Mouse (Mus musculus): Measurements from ENCODE around the gene Erp29.

Gene Erp29

DNA sequence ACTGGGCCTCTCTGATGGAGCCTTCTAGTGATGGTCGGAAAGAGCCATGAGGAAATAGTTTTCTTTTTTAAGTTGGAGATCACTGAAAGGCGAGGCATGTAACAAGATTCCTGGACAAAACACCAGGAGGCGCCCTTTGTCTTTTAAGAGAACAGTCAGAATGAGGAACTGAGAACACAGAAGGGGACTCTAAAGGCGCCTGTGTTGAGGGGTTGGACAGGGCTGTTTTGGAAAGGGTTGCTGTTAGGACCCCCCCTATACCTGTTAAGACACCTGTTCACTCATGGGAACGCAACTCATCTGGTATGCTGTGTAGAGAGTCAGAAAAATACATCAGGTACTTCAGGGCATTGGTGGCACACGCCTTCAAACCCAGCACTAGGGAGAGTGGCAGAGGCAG, 2.3 kb downstream of the Erp29 start:
- peak; percentile 83 for DNase-seq (ENCODE audit: low read depth)

DNA sequence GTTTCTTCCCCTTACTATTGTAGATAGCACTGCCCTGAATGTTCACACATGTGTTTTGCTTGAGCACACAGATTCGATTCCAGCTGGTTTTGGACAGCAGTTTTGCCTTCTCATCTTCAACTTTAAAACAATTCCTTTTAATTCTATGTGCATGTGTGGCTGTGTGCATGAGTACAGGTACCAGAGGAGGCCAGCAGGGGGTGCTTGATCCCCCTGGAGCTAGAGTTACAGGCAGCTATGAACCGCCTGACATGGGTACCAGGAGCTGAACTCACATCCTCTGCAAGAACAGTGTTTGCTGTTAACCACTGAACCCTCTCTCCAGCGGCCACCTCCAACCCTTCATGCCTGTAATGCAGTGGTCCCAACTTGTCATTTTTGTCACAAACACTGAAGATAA, 3.9 kb downstream of the Erp29 start:
- peak; percentile 47 for DNase-seq (ENCODE audit: low read depth)

DNA sequence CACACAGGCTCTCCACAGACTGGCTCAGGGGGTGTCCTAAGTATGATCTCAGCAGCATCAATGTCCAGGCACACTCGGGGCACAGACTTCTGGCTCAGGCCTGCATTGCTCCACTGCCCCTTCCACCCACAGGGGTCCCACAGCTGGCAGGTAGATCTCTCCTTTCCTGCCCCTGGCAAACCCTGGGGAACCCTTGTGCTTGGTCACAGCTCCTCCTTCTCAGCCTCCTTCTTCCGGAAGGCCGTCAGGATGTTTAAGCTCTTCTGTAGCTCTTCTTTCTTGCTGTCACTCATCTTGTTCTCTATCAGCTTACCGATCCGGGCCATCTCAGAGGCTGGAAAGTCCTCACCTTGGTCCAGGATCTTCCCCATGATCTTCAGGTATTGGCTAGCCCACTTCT, 7.4 kb downstream of the Erp29 start:
- no peak for DNase-seq (ENCODE audit: low read depth)

DNA sequence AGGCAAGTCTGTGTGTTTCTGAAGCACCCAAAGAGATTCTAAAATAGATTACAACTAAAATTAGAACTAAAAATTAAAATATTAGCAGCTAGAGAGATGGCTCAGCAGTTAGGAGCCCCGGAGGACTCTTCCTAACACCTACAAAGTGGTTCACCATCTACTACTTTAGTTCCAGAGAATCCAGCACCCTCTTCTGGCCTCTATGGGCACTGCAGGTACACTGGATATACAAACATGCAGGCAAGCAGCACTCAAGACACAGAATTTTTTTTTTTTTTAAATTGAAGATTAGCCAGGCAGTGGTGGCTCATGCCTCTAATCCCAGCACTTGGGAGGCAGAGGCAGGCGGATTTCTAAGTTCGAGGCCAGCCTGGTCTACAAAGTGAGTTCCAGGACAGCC, 8.8 kb downstream of the Erp29 start:
- peak; percentile 61 for DNase-seq (ENCODE audit: low read depth)

DNA sequence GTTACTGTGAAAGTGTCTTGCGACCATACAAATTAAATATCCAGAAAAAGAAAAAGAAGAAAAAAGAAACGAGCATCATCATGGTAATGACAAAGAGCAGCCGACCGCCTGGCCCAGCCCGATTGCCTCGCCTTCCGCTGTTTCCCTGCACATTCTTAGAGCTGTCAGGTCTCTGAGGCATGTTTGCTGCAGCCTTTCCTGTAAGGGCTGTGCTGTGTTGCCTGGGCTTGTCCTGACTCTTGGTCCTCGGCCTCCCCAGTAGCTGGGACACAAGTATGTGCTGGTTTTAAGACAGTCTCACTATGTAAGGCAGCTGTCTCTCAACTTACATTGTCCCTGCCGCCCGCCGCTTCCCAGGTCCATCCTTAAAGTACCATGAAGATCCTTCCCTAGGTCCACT, 13.6 kb downstream of the Erp29 start:
- DNase-seq (ENCODE audit: low read depth): no peak

DNA sequence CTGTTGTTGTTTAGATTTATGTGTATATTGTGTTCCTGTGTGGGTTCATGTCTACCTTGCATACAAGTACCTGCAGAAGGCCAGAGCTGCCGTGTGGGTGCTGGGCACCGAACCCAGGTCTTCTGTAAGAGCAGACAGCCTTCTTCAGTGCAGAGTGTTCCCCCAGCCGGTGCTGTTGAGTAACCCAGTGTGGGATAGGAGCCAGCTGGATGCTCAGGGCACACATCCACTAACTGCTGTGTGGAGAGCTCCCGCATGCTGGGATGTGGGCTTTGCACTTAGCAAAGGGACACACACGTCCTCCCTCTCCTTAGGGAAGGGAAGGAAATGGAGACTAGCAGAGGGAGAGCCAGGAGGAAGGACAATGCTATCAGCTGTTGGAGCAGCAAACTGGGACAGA, 14.2 kb downstream of the Erp29 start:
- no peak for DNase-seq (ENCODE audit: low read depth)

DNA sequence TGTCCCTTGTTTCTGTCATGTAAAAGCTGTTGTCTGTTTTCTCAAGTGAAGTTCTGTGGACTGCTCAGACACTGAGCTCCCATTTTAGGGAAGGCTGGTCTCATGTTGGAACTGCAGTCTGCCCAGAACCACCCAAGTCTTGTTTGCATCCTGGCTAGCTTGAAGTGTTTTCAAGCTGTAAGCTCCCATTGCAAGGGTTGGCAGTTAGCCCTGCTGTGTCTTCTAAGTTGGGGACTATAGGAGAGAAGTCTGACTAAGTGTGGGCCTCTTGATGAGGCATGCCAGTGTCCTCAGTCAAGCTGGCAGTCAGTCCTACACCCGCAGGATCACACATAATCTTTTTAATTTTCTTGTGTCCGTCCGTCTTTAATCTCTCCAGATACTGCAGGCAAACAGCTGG, 23.4 kb downstream of the Erp29 start:
- DNase-seq (ENCODE audit: low read depth): no peak

DNA sequence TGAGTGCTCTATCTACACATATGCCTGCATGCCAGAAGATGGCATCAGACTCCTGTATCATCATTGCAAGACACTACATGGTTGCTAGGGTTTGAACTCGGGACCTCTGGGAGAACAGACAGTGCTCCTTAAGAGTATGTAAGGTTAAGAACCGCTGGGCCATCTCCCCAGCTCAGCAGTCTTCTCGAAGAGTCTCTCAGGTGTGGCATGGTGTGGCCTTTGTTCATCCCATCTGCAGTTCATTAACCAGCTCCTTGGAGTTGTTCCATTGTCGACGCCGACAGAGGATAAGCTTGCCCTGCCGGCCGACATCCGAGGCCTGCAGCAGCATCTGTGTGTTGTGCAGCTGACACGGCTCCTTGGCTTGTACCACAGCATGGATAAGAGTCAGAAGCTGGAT, 29.0 kb downstream of the Erp29 start:
- no peak for DNase-seq (ENCODE audit: low read depth)

DNA sequence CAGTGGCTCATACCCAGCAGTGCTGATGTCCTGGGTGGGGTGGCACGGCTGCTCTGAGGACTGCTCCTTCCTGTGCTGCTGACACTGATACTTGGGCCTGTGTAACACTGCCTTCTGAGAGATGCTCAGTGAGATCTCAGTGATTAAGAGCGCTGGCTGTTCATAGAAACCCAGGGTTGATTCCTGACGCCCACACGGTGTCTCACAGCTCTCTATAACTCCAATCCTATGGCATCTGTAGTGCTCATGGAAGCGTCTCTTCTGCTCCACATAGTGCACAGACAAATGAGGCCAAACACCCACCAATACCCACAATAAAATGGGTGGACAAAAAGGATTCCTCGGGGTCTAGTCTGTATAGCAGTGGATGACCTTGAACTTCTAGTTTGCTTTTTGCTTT, 29.5 kb downstream of the Erp29 start:
- DNase-seq (ENCODE audit: low read depth): no peak

DNA sequence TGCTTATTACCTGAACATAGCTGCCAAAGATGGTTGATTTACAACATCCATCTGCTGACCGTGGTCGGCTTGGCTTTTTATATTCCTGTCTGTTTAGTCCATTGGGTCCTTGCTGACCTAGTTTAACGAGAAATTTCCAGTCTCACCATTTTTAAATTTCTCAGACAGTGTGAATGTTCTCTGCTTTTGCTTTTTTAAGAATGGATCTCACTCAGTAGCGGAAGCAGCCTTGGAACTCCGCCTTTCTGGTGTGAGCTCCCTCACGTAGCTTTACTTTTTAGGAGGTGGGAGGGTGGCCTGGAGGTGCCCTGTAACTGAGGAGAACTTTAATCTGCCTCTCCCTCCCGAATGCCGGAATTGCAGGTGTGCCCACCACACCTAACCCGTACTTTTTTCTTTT, 31.6 kb downstream of the Erp29 start:
- no peak for DNase-seq (ENCODE audit: low read depth)

DNA sequence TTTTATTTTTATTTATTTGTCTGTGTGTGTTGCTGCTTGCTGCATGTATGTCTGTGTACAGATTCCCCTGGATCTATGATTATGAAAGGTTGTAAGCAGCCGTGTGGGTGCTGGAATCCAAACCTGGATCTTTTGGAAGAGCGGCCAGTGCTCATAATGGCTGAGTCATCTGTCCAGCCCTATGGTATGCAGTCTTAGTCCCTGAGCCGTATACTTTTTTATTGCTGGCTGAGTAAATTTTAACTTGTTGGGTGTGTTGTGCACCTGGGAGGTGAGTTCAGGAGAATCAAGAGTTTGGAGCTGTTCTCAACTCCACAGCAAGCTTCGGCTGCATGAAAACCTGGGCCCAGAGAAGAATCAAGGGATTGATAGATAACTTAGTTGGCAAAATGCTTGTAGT, 41.3 kb downstream of the Erp29 start:
- DNase-seq (ENCODE audit: low read depth): no peak

DNA sequence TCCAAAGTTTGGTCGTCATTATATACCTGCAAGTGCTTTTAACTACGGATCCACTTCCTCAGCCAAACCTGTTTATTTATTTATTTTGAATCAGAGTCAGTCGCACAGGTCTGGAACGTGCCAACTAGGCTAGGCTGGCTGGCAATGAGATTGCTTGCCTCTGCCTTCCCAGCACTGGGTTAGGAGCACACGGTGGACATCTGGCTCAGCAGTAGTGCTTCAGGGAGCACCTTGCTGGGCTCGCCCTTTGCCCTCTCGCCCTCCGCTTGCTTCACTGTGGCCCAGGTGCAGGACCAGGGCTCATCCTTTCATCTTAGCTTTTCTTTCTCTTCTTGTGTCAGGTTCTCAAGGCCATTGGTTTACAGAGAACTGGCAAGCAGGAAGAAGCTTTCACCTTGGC, 44.5 kb downstream of the Erp29 start:
- no peak for DNase-seq (ENCODE audit: low read depth)

DNA sequence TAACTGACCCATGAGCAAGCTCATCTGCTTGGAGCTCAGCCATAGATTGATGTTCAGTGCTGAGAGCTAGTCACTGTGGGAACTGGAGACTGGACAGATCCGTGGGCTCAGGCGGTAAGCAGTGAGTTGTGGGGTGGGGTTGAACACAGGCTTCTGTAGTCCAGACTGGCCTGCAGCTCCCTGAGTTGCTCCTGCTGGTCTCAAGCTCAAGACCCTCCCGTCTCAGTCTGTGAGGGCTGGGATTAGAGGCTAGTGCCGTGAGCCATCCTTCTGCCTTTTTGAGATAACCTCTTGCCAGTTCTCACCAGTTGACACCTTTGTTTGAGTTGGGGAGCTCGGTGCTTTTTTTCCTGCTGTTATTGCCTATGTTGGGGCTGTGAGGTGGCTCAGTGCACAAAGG, 51.5 kb downstream of the Erp29 start:
- DNase-seq (ENCODE audit: low read depth): no peak

DNA sequence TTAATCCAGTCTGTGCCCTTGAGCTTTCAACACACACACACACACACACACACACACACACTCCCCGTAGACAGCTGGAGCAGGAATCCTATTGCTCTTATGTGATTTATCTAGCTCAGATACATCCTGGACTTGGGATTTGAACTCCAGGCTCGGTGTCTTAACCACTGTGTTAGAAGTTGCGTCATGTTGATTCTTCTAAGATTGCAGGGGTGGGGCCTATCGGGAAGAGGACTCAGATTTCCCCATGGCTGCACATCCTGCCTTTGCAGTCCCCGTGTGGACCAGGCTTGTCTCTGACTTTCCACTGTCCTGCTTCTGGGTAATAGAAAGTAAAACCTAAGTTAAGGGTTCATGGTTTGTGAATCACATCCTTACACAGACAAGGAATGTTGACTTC, 52.2 kb downstream of the Erp29 start:
- DNase-seq (ENCODE audit: low read depth): no peak

DNA sequence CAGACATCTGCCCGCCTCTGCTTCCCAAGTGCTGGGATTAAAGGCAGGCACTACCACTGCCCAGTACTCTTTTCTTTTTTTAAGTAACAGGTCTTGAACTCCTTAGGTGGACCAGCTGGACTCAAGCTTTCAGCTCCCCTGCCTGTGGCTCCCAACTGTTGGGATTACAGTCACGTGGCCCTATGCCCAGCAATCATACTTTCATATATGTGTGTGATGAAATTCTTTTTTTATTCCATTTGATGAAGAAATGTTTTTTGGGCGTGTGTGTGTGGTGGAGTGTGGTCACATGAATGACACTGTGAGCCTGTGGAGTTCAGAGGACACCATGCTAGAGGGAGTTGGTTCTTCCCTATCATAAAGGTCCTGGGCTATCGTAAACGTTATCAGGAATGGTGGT, 52.8 kb downstream of the Erp29 start:
- no peak for DNase-seq (ENCODE audit: low read depth)

DNA sequence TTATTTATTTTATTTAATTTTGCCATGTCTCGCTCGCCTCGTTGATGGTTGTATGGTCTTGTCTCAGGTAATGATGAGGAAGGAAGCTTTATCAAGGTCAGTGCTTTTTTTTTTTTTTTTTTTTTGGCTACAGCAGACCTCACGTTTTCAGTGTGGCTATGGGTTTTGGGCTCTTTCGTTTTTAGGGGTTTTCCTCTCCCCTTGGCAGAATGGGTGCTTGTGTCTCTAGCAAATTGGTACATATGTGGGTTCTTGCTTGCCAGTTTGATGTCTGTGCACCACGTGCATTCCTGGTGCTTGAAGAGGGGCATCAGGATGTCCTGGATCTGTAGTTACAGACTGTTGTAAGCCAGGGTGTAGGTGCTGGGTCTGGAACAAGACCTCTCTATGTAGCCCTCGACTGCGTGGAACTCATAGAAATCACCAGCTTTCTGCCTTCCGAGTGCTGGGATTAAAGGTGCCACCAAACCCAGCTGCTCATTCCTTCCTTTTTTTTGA, 53.3 kb downstream of the Erp29 start:
- DNase-seq (ENCODE audit: low read depth): no peak

DNA sequence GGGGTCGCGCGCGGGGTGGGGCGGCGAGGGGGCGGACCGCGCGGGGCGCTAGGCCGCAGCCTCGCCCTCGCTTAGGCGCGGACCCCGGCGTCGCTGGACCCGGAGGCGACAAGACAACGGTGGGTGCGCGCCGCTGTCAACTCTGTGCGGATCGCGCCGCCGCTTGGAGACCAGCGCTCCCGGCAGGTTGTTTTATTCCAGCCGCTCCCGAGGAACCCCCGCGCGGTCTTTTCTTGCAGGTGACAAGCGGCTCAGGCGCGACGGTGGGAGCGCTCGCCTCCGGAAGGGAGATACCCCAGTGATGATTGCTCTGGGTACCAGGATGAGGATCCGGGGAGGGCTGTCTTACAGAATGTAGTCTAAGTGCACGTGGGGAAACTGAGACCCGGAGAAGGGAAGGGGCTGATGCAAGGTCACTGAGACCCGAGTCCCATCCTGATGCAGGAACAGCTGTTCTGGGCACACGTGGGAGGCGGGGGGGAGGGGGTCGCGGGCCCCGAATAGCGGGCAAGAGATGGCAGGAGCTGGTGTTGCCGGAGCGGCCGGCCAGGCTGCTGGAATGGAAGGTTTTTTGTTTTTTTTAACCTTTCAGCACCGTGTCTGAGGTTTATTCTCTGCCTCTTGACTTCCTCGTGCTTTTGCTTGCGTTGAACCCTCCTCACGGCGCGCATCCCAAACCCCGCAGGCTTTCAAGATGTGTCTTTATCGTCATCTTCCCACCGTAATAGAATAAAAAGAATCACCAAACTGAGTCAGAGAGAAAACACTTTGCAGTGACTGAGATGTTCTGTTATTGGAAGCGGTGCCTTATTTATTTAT, 54.0 kb downstream of the Erp29 start:
- no peak for DNase-seq (ENCODE audit: low read depth)

DNA sequence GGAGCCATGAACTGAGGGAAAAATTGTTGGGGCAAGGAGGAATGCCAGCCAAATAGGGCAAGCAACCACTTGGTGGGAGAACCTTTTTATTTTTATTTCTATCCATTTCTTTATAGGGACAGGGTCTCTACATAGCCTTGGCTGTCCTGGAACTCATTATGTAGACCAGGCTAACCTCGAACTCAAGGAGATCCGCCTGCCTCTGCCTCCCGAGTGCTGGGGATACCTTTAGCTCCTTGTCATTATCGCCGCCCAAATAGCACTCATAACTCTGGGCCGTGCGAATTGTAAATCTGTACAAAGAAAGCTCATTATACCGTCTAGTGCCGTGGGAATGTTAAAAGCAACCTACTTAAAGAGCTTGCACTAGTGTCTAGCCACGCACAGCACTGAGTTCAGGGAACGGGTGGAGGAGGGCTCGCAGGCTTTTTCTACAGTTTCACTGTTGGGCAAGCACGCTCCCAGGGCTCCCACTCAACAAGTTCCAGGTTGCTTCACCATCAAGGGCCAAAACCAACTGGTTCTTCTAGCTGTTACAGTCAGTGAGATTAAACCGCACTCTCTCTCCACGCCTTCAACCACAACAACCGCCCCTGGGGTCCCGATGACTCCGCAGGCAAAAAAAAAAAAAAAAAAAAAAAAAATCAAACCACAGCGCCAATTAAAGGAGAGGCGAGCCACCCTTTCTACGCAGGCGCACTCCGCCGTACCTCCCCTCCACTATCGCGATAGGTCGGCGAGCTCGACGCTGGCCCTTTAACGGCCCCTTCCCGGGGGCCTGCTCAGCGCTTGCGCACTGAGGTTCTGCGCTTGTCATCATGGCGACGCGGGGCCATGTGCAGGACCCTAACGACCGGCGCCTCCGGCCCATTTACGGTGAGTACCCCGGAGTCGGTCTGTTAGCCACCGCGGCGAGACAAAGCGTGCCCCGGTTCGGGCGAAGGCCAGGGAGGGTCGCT, 54.8 kb downstream of the Erp29 start, which contains the start of gene Naa25:
Gene Naa25, plus strand, starts transcription at position 750 of the 959 bp plus-strand sequence.
- peak; percentile 98 for DNase-seq (ENCODE audit: low read depth)

DNA sequence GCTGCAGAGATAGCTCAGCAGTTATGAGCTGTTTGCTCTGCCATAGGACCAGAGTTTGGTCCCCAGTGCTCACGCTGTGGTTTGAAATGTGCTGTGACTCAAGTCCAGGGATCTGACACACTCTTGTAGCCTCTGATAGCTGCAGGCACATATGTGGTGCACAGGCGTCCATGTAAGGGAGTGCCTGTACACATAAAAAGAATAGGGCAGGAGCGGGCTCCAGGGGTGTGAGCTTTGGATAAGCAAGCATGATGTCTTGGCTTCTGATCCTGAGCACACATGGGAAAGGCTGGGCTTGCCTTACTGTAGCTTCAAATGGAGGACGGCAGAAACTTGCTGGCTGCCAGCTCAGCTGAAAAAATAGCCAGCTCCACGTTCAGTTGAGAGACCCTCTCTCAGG, 56.7 kb downstream of the Erp29 start:
- no peak for DNase-seq (ENCODE audit: low read depth)

DNA sequence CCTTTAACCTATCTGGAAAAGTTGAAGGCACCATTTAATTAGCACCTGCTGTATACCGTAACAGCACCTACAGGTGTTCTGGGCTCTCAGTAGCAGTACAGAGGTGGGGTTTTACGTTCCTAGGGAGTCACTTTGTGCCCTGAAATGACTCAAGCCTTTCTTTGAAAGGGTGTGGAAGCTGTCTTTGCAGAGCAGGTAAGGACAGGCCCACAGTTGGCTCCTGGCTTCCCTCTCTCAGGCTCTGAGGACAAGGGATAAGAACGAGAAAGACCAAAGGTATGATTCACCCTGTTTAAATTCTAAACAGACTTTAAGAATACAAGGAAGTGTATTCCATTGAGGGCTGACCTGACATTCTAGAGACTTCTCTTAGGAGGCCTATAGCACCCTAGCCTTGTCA, 58.9 kb downstream of the Erp29 start:
- no peak for DNase-seq (ENCODE audit: low read depth)

DNA sequence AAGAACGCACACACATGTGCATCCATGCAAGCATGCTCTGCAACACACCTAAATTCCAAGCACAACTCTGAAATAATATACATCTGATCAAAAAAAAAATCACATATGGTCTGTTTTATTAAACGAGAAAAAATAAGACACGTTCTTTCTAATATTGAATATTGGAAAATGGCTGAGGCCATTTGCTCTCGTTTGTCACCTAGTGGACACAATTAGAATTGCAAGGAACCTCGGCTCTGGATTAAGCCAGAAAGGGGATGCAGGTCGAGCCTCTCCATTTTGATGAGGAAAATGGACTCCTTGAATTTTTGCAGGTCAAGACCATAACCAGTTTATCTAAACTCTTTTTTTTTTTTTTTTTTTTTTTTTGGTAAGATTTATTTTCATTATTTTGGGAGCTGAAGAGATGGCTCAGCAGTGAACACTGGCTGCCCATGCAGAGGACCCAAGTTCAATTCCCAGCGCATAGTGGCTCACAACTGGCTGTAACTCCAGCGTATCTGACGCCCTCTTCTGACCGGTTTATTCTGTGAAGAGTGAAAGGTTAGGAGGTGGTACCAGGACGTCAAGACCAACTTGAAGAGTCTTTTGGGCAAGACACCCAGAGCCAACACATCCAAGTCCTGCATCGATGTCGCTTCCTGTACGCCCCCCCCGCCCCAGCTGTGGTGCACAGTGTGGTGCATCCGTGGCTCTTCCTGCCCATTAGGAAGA, 59.5 kb downstream of the Erp29 start:
- DNase-seq (ENCODE audit: low read depth): peak; percentile 77

DNA sequence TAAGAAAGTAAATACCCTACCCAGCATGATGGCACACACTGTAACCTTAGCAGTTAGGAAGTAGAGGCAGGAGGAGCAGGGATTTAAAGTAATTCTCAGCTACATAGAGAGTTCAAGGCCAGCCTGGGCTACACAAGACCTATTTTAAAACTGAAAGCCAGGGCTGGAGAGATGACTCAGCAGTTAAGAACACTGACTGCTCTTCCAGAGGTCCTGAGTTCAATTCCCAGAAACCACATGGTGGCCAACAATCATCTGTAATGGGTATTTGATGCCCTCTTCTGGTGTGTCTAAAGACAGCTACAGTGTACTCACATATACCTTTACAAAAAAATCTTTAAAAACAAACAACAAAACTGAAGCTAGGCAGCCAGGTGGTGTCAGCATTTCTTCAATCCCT, 62.6 kb downstream of the Erp29 start:
- no peak for DNase-seq (ENCODE audit: low read depth)
